Comparison of ENCODE assay signal across 8 mouse cellular contexts in genomic region chr7:78883016-78883725, GRCm38 (mm10). TPM values are rescaled to one million over a fixed set of nuclear protein-coding genes. Genes with fewer than 3 reads are reported as not detected.
DNase-seq lines count a peak whose midpoint lies in the region; ATAC-seq lines count a peak whose summit lies in the region.

No protein-coding gene starts in this region.

- H3K36me3 ChIP-seq in forebrain, embryonic 14.5 days (ENCODE audit: control insufficient read depth, insufficient read depth, low read length): no peaks in the 10 kb centered on the region
- H3K36me3 ChIP-seq in limb, embryonic 15.5 days: no peaks in the 10 kb centered on the region
- H3K36me3 ChIP-seq in stomach, embryonic 16.5 days (ENCODE audit: control insufficient read depth, insufficient read depth, low read length): no peaks in the 10 kb centered on the region

- peak overlapping the region; percentile 55 for H3K4me3 ChIP-seq in forebrain, embryonic 14.5 days (ENCODE audit: low read depth, low read length)
- H3K4me3 ChIP-seq in limb, embryonic 15.5 days: peak overlapping the region; percentile 22
- peak overlapping the region; percentile 8 for H3K4me3 ChIP-seq in stomach, embryonic 16.5 days (replicated peaks; ENCODE audit: low read length)

- peak overlapping the region; percentile 80 for H3K9ac ChIP-seq in forebrain, embryonic 14.5 days (ENCODE audit: low read length)
- H3K9ac ChIP-seq in limb, embryonic 15.5 days: no peak overlapping the region
- H3K9ac ChIP-seq in stomach, embryonic 16.5 days (ENCODE audit: low read length): no peak overlapping the region

- no peaks in the 10 kb centered on the region for H3K9me3 ChIP-seq in forebrain, embryonic 14.5 days (replicated peaks; ENCODE audit: control insufficient read depth, low read length)
- H3K9me3 ChIP-seq in limb, embryonic 15.5 days: no peaks in the 10 kb centered on the region
- no peaks in the 10 kb centered on the region for H3K9me3 ChIP-seq in stomach, embryonic 16.5 days (replicated peaks; ENCODE audit: control insufficient read depth, low read length)

- peak overlapping the region; percentile 81 for H3K4me2 ChIP-seq in forebrain, embryonic 14.5 days (ENCODE audit: low read length)
- peak overlapping the region; percentile 41 for H3K4me2 ChIP-seq in limb, embryonic 15.5 days
- peak overlapping the region; percentile 35; the same call in 1 of the 2 replicates for H3K4me2 ChIP-seq in stomach, embryonic 16.5 days (ENCODE audit: low read depth, low read length)

- peak; percentile 35 for DNase-seq in right cerebral cortex, postnatal 4 days
- no peak for DNase-seq in right cerebral cortex, postnatal 14 days
- peak; percentile 39 for DNase-seq in forebrain, embryonic 14.5 days (ENCODE audit: low spot score)
- DNase-seq in adrenal gland, postnatal 14 days: no peak
- DNase-seq in lung, postnatal 14 days: no peak

- ATAC-seq in forebrain, embryonic 14.5 days: 0 out of 2 replicates have a peak, but pooled peaks have one; percentile 5
- no peak for ATAC-seq in limb, embryonic 15.5 days (ENCODE audit: insufficient number of reproducible peaks, low FRiP score, low TSS enrichment, low read depth)
- ATAC-seq in stomach, embryonic 16.5 days (ENCODE audit: insufficient read depth, low FRiP score): no peak
- ATAC-seq in erythroid progenitor cell, adult 5-6 weeks (replicated peaks; ENCODE audit: low FRiP score, poor library complexity, severe bottlenecking): no peak

- peaks cover 42% of the 10 kb centered on the region for H3K4me1 ChIP-seq in forebrain, embryonic 14.5 days (ENCODE audit: control insufficient read depth, insufficient read depth, low read length)
- H3K4me1 ChIP-seq in limb, embryonic 15.5 days: peaks cover 16% of the 10 kb centered on the region
- peaks cover 3% of the 10 kb centered on the region for H3K4me1 ChIP-seq in stomach, embryonic 16.5 days (ENCODE audit: control insufficient read depth, insufficient read depth, low read length)

- H3K27me3 ChIP-seq in forebrain, embryonic 14.5 days (replicated peaks; ENCODE audit: control insufficient read depth, insufficient read depth, low read length): no peaks in the 10 kb centered on the region
- peaks cover 57% of the 10 kb centered on the region for H3K27me3 ChIP-seq in limb, embryonic 15.5 days
- H3K27me3 ChIP-seq in stomach, embryonic 16.5 days (ENCODE audit: control insufficient read depth, insufficient read depth, low read length): peaks cover 33% of the 10 kb centered on the region

- under 1% methylated on average over 34 of the region's 34 CpGs for WGBS in forebrain, embryonic 14.5 days
- 2% methylated on average over 34 of the region's 34 CpGs for WGBS in limb, embryonic 15.5 days
- WGBS in stomach, embryonic 16.5 days: 1% methylated on average over 34 of the region's 34 CpGs

- peak overlapping the region; percentile 88 for H3K27ac ChIP-seq in forebrain, embryonic 14.5 days (ENCODE audit: low read depth, low read length)
- H3K27ac ChIP-seq in limb, embryonic 15.5 days: no peak overlapping the region
- no peak overlapping the region for H3K27ac ChIP-seq in stomach, embryonic 16.5 days (ENCODE audit: low read length)

RNA-seq across cellular contexts. Expression of gene Aen, which starts 12.5 kb away (rescaled TPM):
- polyA plus RNA-seq in forebrain, embryonic 14.5 days (2014; fragmentation: Nextera tagmentation; extraction: Ambion mirVana): 42.2 and 44.0 TPM in 2 replicates
- polyA plus RNA-seq in limb, embryonic 15.5 days (2015; fragmentation: Nextera tagmentation; extraction: Ambion mirVana): 38.7 and 41.8 TPM in 2 replicates
- 35.9 and 38.4 TPM in 2 replicates for polyA plus RNA-seq in stomach, embryonic 16.5 days (2015; fragmentation: Nextera tagmentation; extraction: Ambion mirVana)
- 31.8 and 35.3 TPM in 2 replicates for total RNA-seq in adrenal gland, postnatal 14 days (2021)
- total RNA-seq in erythroid progenitor cell, adult 5-6 weeks (2015; ENCODE audit: low replicate concordance): 5.9 and 6.5 TPM in 2 replicates
- total RNA-seq in erythroid progenitor cell, adult 5-6 weeks (2017; ENCODE audit: low replicate concordance): 5.1 and 9.4 TPM in 2 replicates

RNA-seq across cellular contexts. Expression of gene Isg20, which starts 30.1 kb away (rescaled TPM):
- polyA plus RNA-seq in forebrain, embryonic 14.5 days (2014; fragmentation: Nextera tagmentation; extraction: Ambion mirVana): 0.65 and 1.6 TPM in 2 replicates
- 3.9 and 4.1 TPM in 2 replicates for polyA plus RNA-seq in limb, embryonic 15.5 days (2015; fragmentation: Nextera tagmentation; extraction: Ambion mirVana)
- 22.4 and 24.3 TPM in 2 replicates for polyA plus RNA-seq in stomach, embryonic 16.5 days (2015; fragmentation: Nextera tagmentation; extraction: Ambion mirVana)
- 16.9 and 19.6 TPM in 2 replicates for total RNA-seq in adrenal gland, postnatal 14 days (2021)
- 649 and 766 TPM in 2 replicates for total RNA-seq in erythroid progenitor cell, adult 5-6 weeks (2015; ENCODE audit: low replicate concordance)
- total RNA-seq in erythroid progenitor cell, adult 5-6 weeks (2017; ENCODE audit: low replicate concordance): 322 and 333 TPM in 2 replicates

RNA-seq across cellular contexts. Expression of gene Det1, which starts 36.1 kb away (rescaled TPM):
- polyA plus RNA-seq in forebrain, embryonic 14.5 days (2014; fragmentation: Nextera tagmentation; extraction: Ambion mirVana): 18.7 and 20.5 TPM in 2 replicates
- 16.0 and 17.2 TPM in 2 replicates for polyA plus RNA-seq in limb, embryonic 15.5 days (2015; fragmentation: Nextera tagmentation; extraction: Ambion mirVana)
- 14.7 and 16.4 TPM in 2 replicates for polyA plus RNA-seq in stomach, embryonic 16.5 days (2015; fragmentation: Nextera tagmentation; extraction: Ambion mirVana)
- total RNA-seq in adrenal gland, postnatal 14 days (2021): 11.4 and 14.5 TPM in 2 replicates
- 8.0 and 8.6 TPM in 2 replicates for total RNA-seq in erythroid progenitor cell, adult 5-6 weeks (2015; ENCODE audit: low replicate concordance)
- total RNA-seq in erythroid progenitor cell, adult 5-6 weeks (2017; ENCODE audit: low replicate concordance): 3.1 and 3.7 TPM in 2 replicates

Comparison
In these comparisons a context has a peak if more than half of its experiments do, and no peak if none do; other contexts are left out.
1. DNase-seq: peak in right cerebral cortex, postnatal 4 days (single experiment) and forebrain, embryonic 14.5 days (single experiment); none in right cerebral cortex, postnatal 14 days (single experiment), adrenal gland, postnatal 14 days (single experiment) and lung, postnatal 14 days (single experiment).
2. Peak in every context shown above with its lines, with median percentiles within 50 percentile points of each other: H3K4me2 ChIP-seq and H3K4me3 ChIP-seq.